Mouse (Mus musculus) ovary, postnatal 36 days (tissue): ENCODE measurements at regions not wholly inside any gene's neighbourhood (a gene's known extent, or its start where the extent isn't known, plus 50 kb on each side); places are given as distances from the start of the nearest gene placed in this dataset.

Experiments used
- DNase-seq: peaks from one replicate; pipeline ENCODE4 v3.0.0; 2022; ENCODE audit warnings: low spot score, mixed read lengths

DNA sequence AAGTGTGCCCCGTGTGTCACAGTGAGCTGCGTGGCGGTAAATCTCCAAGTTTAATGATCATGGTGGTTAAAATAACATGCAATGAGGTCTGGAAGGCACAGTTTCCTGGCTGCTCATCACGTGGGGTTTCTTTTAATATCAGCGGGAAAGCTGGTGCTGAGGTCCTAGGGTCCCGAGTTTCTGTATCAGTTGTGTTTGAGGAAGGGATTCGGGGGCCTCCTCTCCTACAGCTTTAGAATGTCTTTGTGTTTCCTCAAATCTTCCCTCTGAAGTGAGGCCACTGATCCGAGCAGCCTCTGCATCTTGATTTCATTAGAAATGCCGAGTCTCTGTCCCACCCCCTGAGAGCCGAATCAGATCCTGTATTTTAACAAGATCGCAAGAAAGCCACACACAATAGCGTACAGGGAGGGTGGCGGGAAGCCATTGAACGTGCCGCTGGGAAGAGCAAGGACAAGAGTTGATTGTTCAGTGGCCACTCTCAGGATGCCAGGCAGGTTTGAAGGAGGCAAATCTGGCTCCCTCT, 215.5 kb downstream of the Ppp4r2 start:
- DNase-seq: no peak

DNA sequence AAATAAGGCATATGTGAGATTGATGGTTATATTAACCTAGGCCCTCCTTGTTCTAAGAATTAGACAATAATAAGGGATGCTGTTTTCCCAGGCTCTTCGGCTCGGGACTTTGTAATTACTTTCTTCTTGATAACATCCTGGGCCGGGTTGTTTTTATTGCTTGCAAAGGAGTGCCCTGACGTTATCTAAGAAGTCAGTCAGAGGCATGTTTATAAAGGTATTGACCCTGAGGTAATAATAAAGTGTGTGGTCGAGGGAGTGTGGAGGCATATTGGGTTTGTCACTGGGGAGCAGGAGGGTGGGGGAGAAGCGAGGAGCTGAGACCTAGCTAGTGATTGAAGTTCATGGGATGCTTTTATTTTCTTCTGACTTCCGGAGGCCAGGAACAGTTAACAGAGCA, 221.5 kb downstream of the Ppp4r2 start:
- no peak for DNase-seq

GRCm38 (mm10) chr6:101056318-101056717, 222.9 kb downstream of the Ppp4r2 start:
- no peak for DNase-seq

- DNase-seq: no peak
Observed at GRCm38 (mm10) chr6:101059058-101059457, 225.6 kb downstream of the Ppp4r2 start.

GRCm38 (mm10) chr6:101062186-101062585, 228.8 kb downstream of the Ppp4r2 start:
- DNase-seq: no peak

GRCm38 (mm10) chr6:101075753-101076516, 242.5 kb downstream of the Ppp4r2 start:
- no peak for DNase-seq

DNA sequence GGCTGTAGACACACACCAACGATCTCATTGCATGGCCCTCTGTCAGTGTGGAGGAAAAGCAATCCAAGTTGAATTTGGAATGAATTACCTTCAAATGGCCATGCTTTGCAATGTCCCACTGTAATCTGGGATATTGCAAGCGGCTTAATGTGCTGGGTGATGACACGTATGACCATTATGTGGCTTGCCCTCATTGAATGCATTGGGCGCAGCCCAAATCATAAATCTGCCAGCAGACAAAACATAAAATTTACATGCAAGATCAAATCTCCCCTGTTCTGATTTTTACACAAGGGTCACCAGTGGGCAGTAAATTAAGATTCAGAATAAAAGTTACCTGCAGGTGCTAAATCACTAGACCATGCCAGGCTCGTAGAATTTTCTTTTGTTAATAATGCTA, 244.9 kb downstream of the Ppp4r2 start:
- no peak for DNase-seq

GRCm38 (mm10) chr6:101083676-101084075, 250.3 kb downstream of the Ppp4r2 start:
- no peak for DNase-seq

GRCm38 (mm10) chr6:101092179-101092578, 258.8 kb downstream of the Ppp4r2 start:
- DNase-seq: no peak
